Mouse (Mus musculus) liver, postnatal 0 days (tissue): ENCODE data around the gene Lmod2.

Experiments
- CTCF ChIP-seq: sonication (generic); IDR thresholded peaks from 2 replicates; pipeline ENCODE4 v1.5.1; 2016; ENCODE audit warnings: antibody characterized with exemption, low read depth
- EP300 ChIP-seq: IDR thresholded peaks from 2 replicates; pipeline ENCODE4 v1.6.1; 2016; ENCODE audit warnings: antibody characterized with exemption, low read depth, mild to moderate bottlenecking

DNA sequence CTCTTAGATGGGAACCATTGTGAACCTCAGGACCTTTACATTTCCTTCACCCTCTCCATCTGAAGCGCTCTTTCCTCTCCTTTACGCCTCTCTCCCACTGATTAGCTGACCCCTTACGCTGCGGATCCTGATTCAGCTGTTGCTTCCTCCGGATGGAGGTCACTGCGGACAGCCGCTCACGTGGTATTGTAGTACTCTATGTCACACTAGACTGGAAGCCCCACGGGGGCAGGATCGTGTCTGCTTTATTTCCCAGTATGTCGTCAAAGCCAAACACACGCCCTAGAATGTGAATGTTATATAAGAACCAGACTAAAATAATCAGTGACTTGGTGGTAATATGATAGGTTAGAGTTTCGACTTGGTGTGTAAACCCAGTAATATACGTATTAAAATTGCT lies 25.1 kb upstream of the Lmod2 start:
- TF ChIP-seq CTCF (no peak), EP300 (no peak)
